Mouse (Mus musculus) C2C12 (cell line): ENCODE measurements at regions not wholly inside any gene's neighbourhood (a gene's known extent, or its start where the extent isn't known, plus 50 kb on each side); places are given as distances from the start of the nearest gene placed in this dataset.
"Not testable (repeated sequence)": the region's sequence is repeated elsewhere in the genome, so short reads cannot be mapped to it uniquely, and the experiment has no call there.

Source experiments
- H3K27me3 ChIP-seq: one replicate; pipeline ENCODE4 v1.6.1; 2011; ENCODE audit not compliant: control insufficient read depth, insufficient read depth, insufficient read length
- H3K36me3 ChIP-seq: one replicate; pipeline ENCODE4 v1.6.1; 2011; ENCODE audit not compliant: control insufficient read depth, insufficient read depth
- H3K4me3 ChIP-seq: one replicate; pipeline ENCODE4 v1.5.1; 2011; ENCODE audit warnings: mild to moderate bottlenecking, control low read depth; ENCODE audit not compliant: poor library complexity, insufficient read depth, severe bottlenecking
- H3K79me2 ChIP-seq: one replicate; pipeline ENCODE4 v1.6.1; 2011; ENCODE audit not compliant: control insufficient read depth, insufficient read depth
- H3K79me3 ChIP-seq: one replicate; pipeline ENCODE4 v1.6.1; 2011; ENCODE audit warnings: low read depth, control low read depth
- H3ac ChIP-seq: one replicate; pipeline ENCODE3; 2011; ENCODE audit warnings: low read depth; ENCODE audit not compliant: control insufficient read depth, insufficient read length
- CEBPB ChIP-seq: IDR thresholded peaks from one replicate; pipeline ENCODE4 v1.6.1; 2011; ENCODE audit warnings: low read depth, mild to moderate bottlenecking, control low read depth, moderate library complexity
- CTCF ChIP-seq: IDR thresholded peaks from one replicate; pipeline ENCODE4 v1.5.1; 2011; ENCODE audit not compliant: control insufficient read depth, insufficient read depth, insufficient read length
- FOSL1 ChIP-seq: IDR thresholded peaks from one replicate; pipeline ENCODE4 v1.8.0; 2011; ENCODE audit warnings: mild to moderate bottlenecking, low read length; ENCODE audit not compliant: poor library complexity, insufficient read depth, severe bottlenecking
- MAX ChIP-seq: IDR thresholded peaks from one replicate; pipeline ENCODE4 v1.6.1; 2011; ENCODE audit warnings: mild to moderate bottlenecking, control low read depth
- MYOD1 ChIP-seq: IDR thresholded peaks from one replicate; pipeline ENCODE4 v1.6.1; 2011; ENCODE audit warnings: low read depth; ENCODE audit not compliant: control insufficient read depth, insufficient read length
- MYOG ChIP-seq: IDR thresholded peaks from one replicate; pipeline ENCODE4 v1.6.1; 2011; ENCODE audit not compliant: control insufficient read depth, insufficient read length; ENCODE audit errors: extremely low read depth
- USF1 ChIP-seq: IDR thresholded peaks from one replicate; pipeline ENCODE4 v1.6.1; 2011; ENCODE audit warnings: low read depth, mild to moderate bottlenecking, control low read depth, moderate library complexity

DNA sequence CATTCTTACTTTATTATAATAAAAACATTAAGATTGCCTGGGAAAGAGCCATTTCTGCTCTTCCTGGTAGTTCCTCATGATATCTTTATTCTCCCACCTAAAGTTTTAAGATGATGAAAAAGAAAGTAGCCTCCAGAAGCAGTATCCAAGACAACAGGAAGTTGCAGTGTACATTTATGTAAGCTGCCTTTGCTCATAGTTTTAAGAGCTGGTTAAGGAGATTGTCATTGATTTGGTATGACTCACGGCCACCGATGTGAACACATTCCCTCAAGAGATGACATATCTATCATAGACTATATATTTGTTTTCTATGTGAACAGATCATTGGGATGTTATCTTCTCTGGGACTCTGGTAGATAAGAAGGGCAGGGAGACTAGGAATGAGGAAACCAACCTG, 281.8 kb downstream of the Adgb start:
- TF ChIP-seq USF1 (no peak), FOSL1 (no peak), CEBPB (no peak), MYOG (no peak), MYOD1 (no peak), MAX (no peak), CTCF (no peak)
- H3K4me3 ChIP-seq = no peak overlapping the region
- H3K79me3 ChIP-seq = no peaks in the 10 kb centered on the region
- H3K79me2 ChIP-seq = no peaks in the 10 kb centered on the region
- no peak overlapping the region for H3ac ChIP-seq
- no peaks in the 10 kb centered on the region for H3K36me3 ChIP-seq
- H3K27me3 ChIP-seq = no peaks in the 10 kb centered on the region

DNA sequence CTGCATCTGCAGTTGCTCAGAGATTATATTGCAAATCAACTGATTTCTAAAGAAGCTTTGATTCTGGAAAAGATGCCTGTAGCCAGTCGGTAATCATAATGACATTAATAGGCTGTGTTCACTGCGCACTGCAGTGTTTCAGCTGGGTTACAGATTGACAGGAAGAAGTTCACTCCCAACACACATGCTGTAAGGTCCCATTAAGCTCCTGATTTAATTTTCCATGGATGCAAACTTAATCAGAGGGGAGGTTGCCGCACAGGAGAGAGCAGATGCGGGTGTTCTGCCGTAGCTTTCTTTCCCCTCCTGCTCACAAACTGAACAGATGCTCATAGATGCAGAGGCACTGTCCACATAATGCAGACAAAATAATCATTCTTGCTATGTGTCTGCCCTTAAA, 284.0 kb downstream of the Adgb start:
- no peaks in the 10 kb centered on the region for H3K36me3 ChIP-seq
- no peak overlapping the region for H3K4me3 ChIP-seq
- TF ChIP-seq MYOG (no peak), MAX (no peak), FOSL1 (no peak), CTCF (no peak), USF1 (no peak), CEBPB (no peak)
- no peaks in the 10 kb centered on the region for H3K79me2 ChIP-seq
- no peak overlapping the region for H3ac ChIP-seq
- no peaks in the 10 kb centered on the region for H3K79me3 ChIP-seq
- no peaks in the 10 kb centered on the region for H3K27me3 ChIP-seq

DNA sequence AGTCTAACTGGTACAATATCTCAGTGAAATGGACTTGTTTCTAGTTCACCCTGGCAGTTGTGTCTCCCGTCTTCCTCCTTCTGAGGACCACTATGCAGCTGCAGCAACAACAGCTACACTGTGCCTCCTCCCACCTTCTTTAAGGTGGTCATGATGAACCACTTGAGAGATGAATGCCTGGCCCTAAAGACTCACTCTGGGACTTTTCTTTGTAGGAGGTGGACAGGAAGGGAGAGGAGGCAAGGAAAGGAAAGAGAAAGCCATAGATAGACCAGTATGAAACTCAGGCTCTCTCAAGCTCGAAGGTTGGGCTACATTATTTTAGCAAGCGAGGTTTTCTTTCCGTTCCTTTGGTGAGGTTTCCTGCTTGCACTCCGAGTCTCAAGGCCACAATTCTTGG, 285.4 kb downstream of the Adgb start:
- H3K27me3 ChIP-seq = no peaks in the 10 kb centered on the region
- no peaks in the 10 kb centered on the region for H3K79me2 ChIP-seq
- H3K4me3 ChIP-seq = no peak overlapping the region
- TF ChIP-seq CEBPB (no peak), MYOG (no peak)
- no peak overlapping the region for H3ac ChIP-seq
- no peaks in the 10 kb centered on the region for H3K36me3 ChIP-seq
- no peaks in the 10 kb centered on the region for H3K79me3 ChIP-seq

DNA sequence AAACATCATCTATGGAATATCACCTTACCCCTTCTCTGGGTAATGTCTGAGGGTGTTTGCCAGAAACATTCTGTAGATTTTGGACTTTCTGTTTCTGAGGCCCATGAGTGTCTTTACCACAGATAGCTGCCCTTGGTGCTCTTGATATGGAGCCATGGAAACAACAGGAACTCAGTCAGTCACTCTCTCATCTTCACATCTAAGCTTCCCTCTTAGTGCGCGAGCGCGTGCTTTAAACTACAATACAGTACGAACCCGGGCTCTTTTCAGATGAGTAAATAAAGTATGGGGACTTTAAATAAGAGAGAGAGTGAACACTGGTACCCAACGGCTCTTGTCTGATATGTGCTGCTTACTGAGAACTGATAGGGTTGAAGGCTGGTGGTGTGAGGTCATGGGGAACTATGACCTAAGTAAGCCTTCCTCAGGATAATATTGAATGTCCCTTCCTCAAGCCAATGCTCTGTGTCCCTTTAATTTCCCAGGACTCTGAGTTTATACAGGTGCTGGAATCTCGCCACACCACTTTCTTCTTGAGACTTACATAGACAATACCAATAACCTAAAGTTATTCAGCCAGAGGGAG, 284.5 kb upstream of the Stxbp5 start:
- H3K27me3 ChIP-seq = no peaks in the 10 kb centered on the region
- H3ac ChIP-seq = no peak overlapping the region
- H3K36me3 ChIP-seq = no peaks in the 10 kb centered on the region
- no peaks in the 10 kb centered on the region for H3K79me2 ChIP-seq
- no peaks in the 10 kb centered on the region for H3K79me3 ChIP-seq
- no peak for TF ChIP-seq MAX
- TF ChIP-seq USF1 = no peak
- TF ChIP-seq MYOD1 = no peak
- TF ChIP-seq FOSL1 = no peak
- no peak for TF ChIP-seq MYOG
- no peak for TF ChIP-seq CEBPB
- TF ChIP-seq CTCF = no peak
- H3K4me3 ChIP-seq = no peak overlapping the region

DNA sequence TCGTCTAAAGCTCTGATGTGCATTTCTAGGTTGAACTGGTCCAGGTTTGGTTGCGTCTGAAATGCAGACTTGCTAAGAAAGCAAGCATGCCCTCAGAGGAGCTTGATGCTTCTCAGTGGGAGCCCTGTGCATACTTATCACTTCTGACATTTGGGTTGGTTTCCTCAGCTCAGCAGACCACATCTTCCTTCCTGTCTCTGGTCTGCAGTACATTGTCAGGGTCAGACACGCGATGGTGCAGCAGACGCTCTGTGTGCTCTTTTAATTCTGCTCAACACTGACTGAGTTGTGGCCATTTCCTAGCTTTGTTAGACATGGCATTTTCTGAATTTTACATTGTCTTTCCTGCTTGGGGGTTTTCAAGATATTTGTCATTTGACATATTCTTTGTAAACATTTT, 283.5 kb upstream of the Stxbp5 start:
- Histone ChIP-seq H3K27me3 (no peaks in the 10 kb centered on the region), H3K79me2 (no peaks in the 10 kb centered on the region), H3K36me3 (no peaks in the 10 kb centered on the region), H3K79me3 (no peaks in the 10 kb centered on the region), H3K4me3 (no peak overlapping the region), H3ac (no peak overlapping the region)
- TF ChIP-seq MYOD1 (no peak), FOSL1 (no peak), CEBPB (no peak), MYOG (no peak), USF1 (no peak), MAX (no peak), CTCF (no peak)

DNA sequence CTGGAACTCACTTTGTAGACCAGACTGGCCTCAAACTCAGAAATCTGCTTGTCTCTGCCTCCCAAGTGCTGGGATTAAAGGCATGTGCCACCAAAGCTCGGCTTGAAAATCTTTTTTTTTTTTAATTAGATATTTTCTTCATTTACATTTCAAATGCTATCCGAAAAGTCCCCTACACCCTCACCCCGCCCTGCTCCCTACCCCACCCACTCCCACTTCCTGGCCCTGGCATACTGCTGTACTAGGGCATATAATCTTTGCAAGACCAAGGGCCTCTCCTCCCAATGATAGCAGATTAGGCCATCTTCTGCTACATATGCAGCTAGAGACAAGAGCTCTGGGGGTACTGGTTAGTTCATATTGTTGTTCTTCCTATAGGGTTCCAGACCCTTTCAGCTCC, 276.2 kb upstream of the Stxbp5 start:
- not testable (repeated sequence) for H3K79me2 ChIP-seq, H3K36me3 ChIP-seq, H3K4me3 ChIP-seq, H3ac ChIP-seq, H3K79me3 ChIP-seq, H3K27me3 ChIP-seq
